In the genomic region with DNA sequence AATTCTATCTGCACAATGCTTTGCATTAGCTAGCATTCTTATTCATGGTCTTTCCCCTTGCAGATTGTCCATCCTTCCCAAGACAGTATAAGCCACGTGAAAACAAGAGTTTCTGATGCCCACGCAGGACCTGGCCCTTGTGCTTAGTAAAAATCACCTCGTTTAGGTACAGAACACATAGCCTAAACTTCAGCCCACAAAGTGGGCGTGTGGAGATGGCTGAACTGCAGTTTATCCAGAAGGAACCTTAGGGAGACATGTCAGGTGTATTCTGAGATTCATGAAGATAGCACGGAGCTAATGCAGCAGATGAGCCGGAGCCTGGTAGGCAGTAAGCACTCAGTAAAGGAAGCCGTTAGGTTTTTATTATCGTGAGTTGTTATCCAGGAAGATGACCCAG, we compare ENCODE assay signal across 11 mouse cellular contexts. TPM values are rescaled to one million over a fixed set of nuclear protein-coding genes. Genes with fewer than 3 reads are reported as not detected.
DNase-seq lines count a peak whose midpoint lies in the region; ATAC-seq and TF ChIP-seq lines count a peak whose summit lies in the region.
"Had no signal": no experiment of that assay in that cellular context is flagged by ENCODE, and none has a peak within 500 bp of the region (broad histone marks: within the 10 kb centered on the region; RNA-seq: fewer than 3 reads in every experiment).

No protein-coding gene starts in this region.

- no peak for TF ChIP-seq POLR2A in cerebellum, adult 2 months (IDR thresholded peaks at IDR 0.05; ENCODE audit: borderline replicate concordance, insufficient read depth, low read length)

- peaks cover 5% of the 10 kb centered on the region for H3K4me1 ChIP-seq in kidney, embryonic 15.5 days
- H3K4me1 ChIP-seq in embryonic facial prominence, embryonic 13.5 days, result peaks cover 4% of the 10 kb centered on the region
- H3K4me1 ChIP-seq in hindbrain, embryonic 15.5 days (replicated peaks), result peaks cover 15% of the 10 kb centered on the region
- peaks cover 31% of the 10 kb centered on the region for H3K4me1 ChIP-seq in midbrain, embryonic 13.5 days (replicated peaks)
- no peaks in the 10 kb centered on the region for H3K4me1 ChIP-seq in cerebellum, adult 2 months (ENCODE audit: control insufficient read depth, insufficient read depth, low read length)

- TF ChIP-seq CTCF in cerebellum, adult 2 months (IDR thresholded peaks at IDR 0.05; ENCODE audit: borderline replicate concordance, insufficient read depth, low read depth, low read length), result no peak

- no peak overlapping the region for H3K27ac ChIP-seq in kidney, embryonic 15.5 days
- no peak overlapping the region for H3K27ac ChIP-seq in embryonic facial prominence, embryonic 13.5 days
- H3K27ac ChIP-seq in hindbrain, embryonic 15.5 days (replicated peaks), result peak overlapping the region; percentile 54; the same call in 1 of the 2 replicates
- H3K27ac ChIP-seq in midbrain, embryonic 13.5 days, result peak overlapping the region; percentile 71
- no peak overlapping the region for H3K27ac ChIP-seq in cerebellum, adult 2 months (ENCODE audit: insufficient read depth, low read length)
- H3K27ac ChIP-seq: gastrocnemius, adult 2 months had no signal

- no peaks in the 10 kb centered on the region for H3K27me3 ChIP-seq in kidney, embryonic 15.5 days
- no peaks in the 10 kb centered on the region for H3K27me3 ChIP-seq in embryonic facial prominence, embryonic 13.5 days
- no peaks in the 10 kb centered on the region for H3K27me3 ChIP-seq in hindbrain, embryonic 15.5 days
- no peaks in the 10 kb centered on the region for H3K27me3 ChIP-seq in midbrain, embryonic 13.5 days
- H3K27me3 ChIP-seq in cerebellum, adult 2 months (ENCODE audit: control insufficient read depth, insufficient read depth, low read length), result no peaks in the 10 kb centered on the region

- no peaks in the 10 kb centered on the region for H3K9me3 ChIP-seq in kidney, embryonic 15.5 days (replicated peaks)
- H3K9me3 ChIP-seq in embryonic facial prominence, embryonic 13.5 days, result no peaks in the 10 kb centered on the region
- no peaks in the 10 kb centered on the region for H3K9me3 ChIP-seq in hindbrain, embryonic 15.5 days
- no peaks in the 10 kb centered on the region for H3K9me3 ChIP-seq in midbrain, embryonic 13.5 days

- no peak for ATAC-seq in kidney, embryonic 15.5 days (replicated peaks; ENCODE audit: low FRiP score)
- ATAC-seq in embryonic facial prominence, embryonic 13.5 days (ENCODE audit: insufficient number of reproducible peaks, insufficient read depth, low FRiP score, low TSS enrichment, low read depth), result no peak
- ATAC-seq in hindbrain, embryonic 15.5 days (ENCODE audit: low FRiP score, low read depth), result no peak; the same call in 1 of the 2 replicates
- no peak; the same call in 1 of the 2 replicates for ATAC-seq in midbrain, embryonic 13.5 days

- 45% methylated on average over 8 of the region's 8 CpGs for WGBS in kidney, embryonic 15.5 days
- 60% methylated on average over 8 of the region's 8 CpGs for WGBS in embryonic facial prominence, embryonic 13.5 days
- 40% methylated on average over 8 of the region's 8 CpGs for WGBS in hindbrain, embryonic 15.5 days
- 40% methylated on average over 8 of the region's 8 CpGs for WGBS in midbrain, embryonic 13.5 days
- WGBS in cerebellum, adult 2 months, result 61% methylated on average over 8 of the region's 8 CpGs

- no peaks in the 10 kb centered on the region for H3K36me3 ChIP-seq in kidney, embryonic 15.5 days
- H3K36me3 ChIP-seq in embryonic facial prominence, embryonic 13.5 days, result no peaks in the 10 kb centered on the region
- no peaks in the 10 kb centered on the region for H3K36me3 ChIP-seq in hindbrain, embryonic 15.5 days
- no peaks in the 10 kb centered on the region for H3K36me3 ChIP-seq in midbrain, embryonic 13.5 days

- H3K9ac ChIP-seq in kidney, embryonic 15.5 days, result no peak overlapping the region
- H3K9ac ChIP-seq in embryonic facial prominence, embryonic 13.5 days, result no peak overlapping the region
- no peak overlapping the region for H3K9ac ChIP-seq in hindbrain, embryonic 15.5 days
- peak overlapping the region; percentile 36; the same call in 1 of the 2 replicates for H3K9ac ChIP-seq in midbrain, embryonic 13.5 days (replicated peaks)

- H3K4me3 ChIP-seq in kidney, embryonic 15.5 days (replicated peaks), result no peak overlapping the region
- no peak overlapping the region for H3K4me3 ChIP-seq in embryonic facial prominence, embryonic 13.5 days
- no peak overlapping the region for H3K4me3 ChIP-seq in hindbrain, embryonic 15.5 days
- no peak overlapping the region for H3K4me3 ChIP-seq in midbrain, embryonic 13.5 days (replicated peaks)
- no peak overlapping the region for H3K4me3 ChIP-seq in cerebellum, adult 2 months (replicated peaks; ENCODE audit: insufficient read depth, low read depth, low read length)
- H3K4me3 ChIP-seq: gastrocnemius, adult 2 months had no signal

- peak overlapping the region; percentile 44 for H3K4me2 ChIP-seq in kidney, embryonic 15.5 days
- H3K4me2 ChIP-seq in embryonic facial prominence, embryonic 13.5 days, result peak overlapping the region; percentile 42; the same call in 1 of the 2 replicates
- H3K4me2 ChIP-seq in hindbrain, embryonic 15.5 days, result peak overlapping the region; percentile 38
- peak overlapping the region; percentile 43 for H3K4me2 ChIP-seq in midbrain, embryonic 13.5 days (replicated peaks)

- no peak for DNase-seq in kidney, postnatal 10 days
- no peak for DNase-seq in lung, postnatal 36 days
- DNase-seq in cerebellum, adult 2 months, result no peak
- no peak for DNase-seq in thymus, postnatal 10 days (ENCODE audit: low spot score in 2 of 2)
- DNase-seq: gastrocnemius, adult 2 months; kidney, adult 18-20 months; thymus, postnatal 25 days had no signal

RNA-seq across cellular contexts. Expression of a gene that starts 23.7 kb away (rescaled TPM):
- polyA plus RNA-seq in kidney, embryonic 15.5 days (2015; fragmentation: Nextera tagmentation; extraction: Ambion mirVana), result 5.0 and 5.6 TPM in 2 replicates
- polyA plus RNA-seq in embryonic facial prominence, embryonic 13.5 days (2015; fragmentation: Nextera tagmentation; extraction: Ambion mirVana), result 5.4 and 7.0 TPM in 2 replicates
- 24.6 and 25.4 TPM in 2 replicates for polyA plus RNA-seq in hindbrain, embryonic 15.5 days (2015; fragmentation: Nextera tagmentation; extraction: Ambion mirVana)
- polyA plus RNA-seq in midbrain, embryonic 13.5 days (2015; fragmentation: Nextera tagmentation; extraction: Ambion mirVana), result 15.7 and 16.9 TPM in 2 replicates
- polyA plus RNA-seq in cerebellum, adult 2 months (2012; rRNA removed), result 20.8 and 21.9 TPM in 2 replicates

RNA-seq across cellular contexts. Expression of a gene that starts 34.3 kb away (rescaled TPM):
- polyA plus RNA-seq in kidney, embryonic 15.5 days (2015; fragmentation: Nextera tagmentation; extraction: Ambion mirVana), result 14.9 and 16.4 TPM in 2 replicates
- polyA plus RNA-seq in embryonic facial prominence, embryonic 13.5 days (2015; fragmentation: Nextera tagmentation; extraction: Ambion mirVana), result 12.7 and 13.2 TPM in 2 replicates
- 9.1 and 10.0 TPM in 2 replicates for polyA plus RNA-seq in hindbrain, embryonic 15.5 days (2015; fragmentation: Nextera tagmentation; extraction: Ambion mirVana)
- 12.3 and 13.8 TPM in 2 replicates for polyA plus RNA-seq in midbrain, embryonic 13.5 days (2015; fragmentation: Nextera tagmentation; extraction: Ambion mirVana)
- 6.7 and 6.8 TPM in 2 replicates for polyA plus RNA-seq in cerebellum, adult 2 months (2012; rRNA removed)

RNA-seq across cellular contexts. Expression of a gene that starts 59.1 kb away (rescaled TPM):
- polyA plus RNA-seq in kidney, embryonic 15.5 days (2015; fragmentation: Nextera tagmentation; extraction: Ambion mirVana), result 0.22 and 0.25 TPM in 2 replicates
- polyA plus RNA-seq in embryonic facial prominence, embryonic 13.5 days (2015; fragmentation: Nextera tagmentation; extraction: Ambion mirVana), result 0.11 TPM in 1 of 2 replicates, not detected in the other
- polyA plus RNA-seq in hindbrain, embryonic 15.5 days (2015; fragmentation: Nextera tagmentation; extraction: Ambion mirVana), result 0.13 and 0.16 TPM in 2 replicates
- 0.05 TPM in 1 of 2 replicates, not detected in the other for polyA plus RNA-seq in midbrain, embryonic 13.5 days (2015; fragmentation: Nextera tagmentation; extraction: Ambion mirVana)
- 0.05 and 0.11 TPM in 2 replicates for polyA plus RNA-seq in cerebellum, adult 2 months (2012; rRNA removed)

Comparison
In these comparisons a context has a peak if more than half of its experiments do, and no peak if none do; other contexts are left out.
1. H3K27ac ChIP-seq: peak in hindbrain, embryonic 15.5 days (single experiment) and midbrain, embryonic 13.5 days (single experiment); none in kidney, embryonic 15.5 days (single experiment), embryonic facial prominence, embryonic 13.5 days (single experiment) and cerebellum, adult 2 months (single experiment).
2. Peak in every context shown above with its lines, with median percentiles within 50 percentile points of each other: H3K4me2 ChIP-seq.